Mouse (Mus musculus): ENCODE results near the gene Fbxw5. TPM values are rescaled to one million over a fixed set of nuclear protein-coding genes. Genes with fewer than 3 reads are reported as not detected.
A peak's percentile ranks its signal among the peaks of the same experiment; 100 is the strongest.

The Fbxw5 gene
- polyA plus RNA-seq (2016; fragmentation: Nextera tagmentation; extraction: Ambion mirVana): 106 and 116 TPM in 2 replicates

DNA sequence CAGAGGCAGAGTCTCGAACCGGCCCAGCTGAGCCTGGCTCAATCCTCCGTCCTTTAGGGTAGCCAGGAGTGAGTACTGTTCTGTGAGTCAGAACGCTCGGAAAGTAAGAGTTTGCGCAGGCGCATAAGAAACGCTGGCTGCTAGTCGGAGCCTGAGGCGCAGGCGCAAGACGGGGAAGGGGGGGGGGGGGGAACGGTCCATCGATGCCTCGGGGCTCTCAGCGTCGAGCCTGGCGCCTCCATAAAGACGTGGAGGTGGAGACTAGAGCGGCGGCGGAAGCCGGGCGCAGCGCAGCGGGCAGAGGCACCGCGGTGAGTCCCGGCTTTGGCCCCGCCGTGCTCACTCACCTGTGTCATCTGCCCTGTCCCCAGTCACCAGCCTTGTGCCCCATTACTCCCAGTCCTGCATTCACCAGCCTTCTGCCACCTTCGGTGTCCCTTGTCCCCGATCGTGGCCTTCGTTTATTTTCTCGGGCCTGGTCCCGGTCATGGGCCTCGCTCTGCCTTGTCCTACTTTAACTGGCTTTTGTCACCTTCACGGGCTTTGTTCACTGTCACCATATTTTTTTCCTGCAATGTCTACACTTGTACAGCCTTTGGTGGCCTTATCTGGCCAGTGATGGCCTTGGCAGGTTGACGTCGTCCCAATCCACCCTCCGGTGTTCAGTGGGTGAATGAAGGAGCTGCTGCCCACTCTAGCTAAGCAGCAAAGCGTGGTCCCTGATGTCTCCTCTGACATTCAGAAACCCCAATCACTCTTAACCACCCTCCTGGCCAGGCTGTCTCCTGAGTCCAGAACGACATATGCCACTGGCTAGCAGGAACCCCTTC is at the start of gene Fbxw5:
Gene Fbxw5, plus strand, starts transcription at position 175 of the 830 bp plus-strand sequence.
- WGBS: 2% methylated on average over 40 of the region's 44 CpGs
- ATAC-seq (ENCODE audit: low FRiP score): peak; percentile 86
- Histone ChIP-seq H3K36me3 (peaks cover 34% of the 10 kb centered on the region), H3K4me2 (replicated peaks) (peak within 1 kb of the TSS; percentile 98), H3K27me3 (no peaks in the 10 kb centered on the region), H3K9me3 (replicated peaks) (no peaks in the 10 kb centered on the region), H3K4me1 (peaks cover 18% of the 10 kb centered on the region), H3K4me3 (peak within 1 kb of the TSS; percentile 90), H3K9ac (peak within 1 kb of the TSS; percentile 85), H3K27ac (peak within 1 kb of the TSS; percentile 79)

DNA sequence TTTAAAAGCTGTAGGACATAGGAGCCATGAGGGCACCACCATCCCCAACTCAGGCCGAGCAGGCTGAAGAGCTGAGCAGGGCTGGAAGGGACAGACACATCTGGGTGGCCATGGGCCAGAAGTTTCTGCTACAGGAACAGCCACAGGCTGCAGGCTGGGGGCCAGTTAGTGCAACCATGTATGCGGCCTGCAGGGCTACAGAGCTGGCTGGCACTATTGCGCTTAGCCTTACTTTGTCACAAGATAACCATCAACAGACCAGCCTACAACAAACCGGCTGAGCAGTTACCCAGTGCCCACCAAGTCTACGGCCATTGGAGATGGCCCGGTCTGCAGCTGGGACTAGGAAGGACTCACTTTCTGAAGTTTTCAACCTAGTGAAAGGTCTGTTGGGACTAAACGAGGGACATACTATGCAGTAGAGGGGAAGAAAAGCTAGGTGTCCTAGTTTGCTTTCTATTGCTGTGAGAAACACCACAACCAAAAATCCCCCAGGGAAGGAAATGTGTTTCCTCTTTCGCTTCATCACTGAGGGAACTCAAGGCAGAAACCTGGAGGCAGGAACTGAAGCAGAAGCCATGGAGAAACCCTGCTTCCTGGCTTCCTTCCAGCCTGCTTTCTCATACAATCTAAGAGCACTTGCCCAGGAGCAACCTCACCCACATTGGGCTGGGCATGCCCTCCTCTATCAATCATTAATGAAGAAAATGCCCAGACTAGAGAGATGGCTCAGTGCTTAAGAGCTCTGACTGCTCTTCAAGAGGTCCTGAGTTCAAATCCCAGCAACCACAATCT is 49.5 kb upstream of the Fbxw5 start:
- no peaks in the 10 kb centered on the region for H3K27me3 ChIP-seq
- WGBS: 87% methylated on average over 8 of the region's 8 CpGs
- no peak overlapping the region for H3K4me3 ChIP-seq
- no peak overlapping the region for H3K4me2 ChIP-seq (replicated peaks)
- ATAC-seq (ENCODE audit: low FRiP score): no peak
- no peaks in the 10 kb centered on the region for H3K9me3 ChIP-seq (replicated peaks)
- no peak overlapping the region for H3K27ac ChIP-seq
- H3K9ac ChIP-seq: no peak overlapping the region
- no peaks in the 10 kb centered on the region for H3K4me1 ChIP-seq
- H3K36me3 ChIP-seq: peaks cover 20% of the 10 kb centered on the region

DNA sequence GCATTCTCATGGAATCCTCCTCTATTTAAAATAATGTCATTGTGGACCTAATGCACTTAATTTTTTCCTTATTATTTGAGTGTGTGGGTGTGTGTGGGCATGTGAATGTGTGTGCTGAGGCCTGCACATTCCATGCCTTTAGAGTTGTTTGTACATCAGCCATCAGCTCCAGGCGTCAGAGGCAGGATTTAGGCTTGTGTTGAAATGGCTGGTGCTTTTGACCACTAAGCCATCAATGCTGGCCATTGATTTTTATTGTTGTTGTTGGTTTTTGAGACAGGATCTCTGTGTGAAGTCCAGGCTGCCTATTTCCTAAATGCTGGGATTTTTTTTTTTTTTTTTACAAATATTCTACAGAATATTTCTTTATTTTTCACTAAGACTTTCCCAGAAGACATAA is 47.6 kb upstream of the Fbxw5 start:
- no peak overlapping the region for H3K9ac ChIP-seq
- WGBS: 51% methylated on average over 1 of the region's 1 CpGs
- no peaks in the 10 kb centered on the region for H3K4me1 ChIP-seq
- H3K4me2 ChIP-seq (replicated peaks): no peak overlapping the region
- no peak overlapping the region for H3K27ac ChIP-seq
- ATAC-seq (ENCODE audit: low FRiP score): no peak
- H3K9me3 ChIP-seq (replicated peaks): no peaks in the 10 kb centered on the region
- H3K36me3 ChIP-seq: peaks cover 7% of the 10 kb centered on the region; the same call in 1 of the 2 replicates
- H3K4me3 ChIP-seq: no peak overlapping the region
- H3K27me3 ChIP-seq: no peaks in the 10 kb centered on the region

DNA sequence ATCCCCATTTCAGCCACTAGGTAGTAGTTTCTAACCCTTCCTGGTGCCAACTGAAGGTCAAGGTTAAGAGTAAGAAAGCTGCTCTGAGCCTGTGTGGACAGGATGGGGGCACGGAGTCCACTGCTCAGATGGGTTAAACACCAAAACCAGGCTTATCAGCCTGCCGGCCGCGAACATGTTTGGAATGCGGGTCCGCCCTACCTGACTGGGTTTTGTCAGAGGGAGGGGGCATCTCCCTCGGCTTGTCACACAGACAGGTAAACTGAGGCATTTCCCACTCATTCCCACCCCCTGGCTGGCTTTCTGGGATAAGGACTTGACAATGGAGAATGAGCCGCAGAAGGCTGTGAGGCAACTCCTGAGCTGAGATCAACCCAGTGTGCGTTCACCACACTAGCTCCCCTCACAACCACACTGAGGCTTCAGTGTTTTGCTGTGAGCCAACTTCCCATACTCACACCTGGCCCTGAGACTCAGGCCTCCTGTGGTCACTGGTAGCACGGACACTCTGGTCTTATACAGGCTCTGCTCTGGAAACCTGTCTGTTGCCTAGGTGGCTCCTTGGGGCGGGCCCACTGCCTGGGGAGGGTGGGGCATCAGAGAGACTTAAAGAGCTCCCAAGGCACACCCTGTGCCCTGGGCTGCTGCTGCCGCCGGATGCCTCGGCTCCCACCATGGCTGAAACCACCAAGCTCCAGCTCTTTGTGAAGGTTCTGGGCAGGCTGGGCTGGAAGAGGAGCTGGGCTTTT is 44.2 kb upstream of the Fbxw5 start, which contains the start of gene Clic3:
Gene Clic3, plus strand, starts transcription at position 634 of the 749 bp plus-strand sequence.
- Histone ChIP-seq H3K9me3 (replicated peaks) (no peaks in the 10 kb centered on the region), H3K27me3 (no peaks in the 10 kb centered on the region), H3K4me1 (peaks cover 17% of the 10 kb centered on the region), H3K9ac (no peak within 1 kb of the TSS), H3K27ac (no peak within 1 kb of the TSS), H3K36me3 (peaks cover 18% of the 10 kb centered on the region; the same call in 1 of the 2 replicates), H3K4me2 (replicated peaks) (no peak within 1 kb of the TSS), H3K4me3 (no peak within 1 kb of the TSS)
- no peak for ATAC-seq (ENCODE audit: low FRiP score)
- 69% methylated on average over 14 of the region's 14 CpGs for WGBS

DNA sequence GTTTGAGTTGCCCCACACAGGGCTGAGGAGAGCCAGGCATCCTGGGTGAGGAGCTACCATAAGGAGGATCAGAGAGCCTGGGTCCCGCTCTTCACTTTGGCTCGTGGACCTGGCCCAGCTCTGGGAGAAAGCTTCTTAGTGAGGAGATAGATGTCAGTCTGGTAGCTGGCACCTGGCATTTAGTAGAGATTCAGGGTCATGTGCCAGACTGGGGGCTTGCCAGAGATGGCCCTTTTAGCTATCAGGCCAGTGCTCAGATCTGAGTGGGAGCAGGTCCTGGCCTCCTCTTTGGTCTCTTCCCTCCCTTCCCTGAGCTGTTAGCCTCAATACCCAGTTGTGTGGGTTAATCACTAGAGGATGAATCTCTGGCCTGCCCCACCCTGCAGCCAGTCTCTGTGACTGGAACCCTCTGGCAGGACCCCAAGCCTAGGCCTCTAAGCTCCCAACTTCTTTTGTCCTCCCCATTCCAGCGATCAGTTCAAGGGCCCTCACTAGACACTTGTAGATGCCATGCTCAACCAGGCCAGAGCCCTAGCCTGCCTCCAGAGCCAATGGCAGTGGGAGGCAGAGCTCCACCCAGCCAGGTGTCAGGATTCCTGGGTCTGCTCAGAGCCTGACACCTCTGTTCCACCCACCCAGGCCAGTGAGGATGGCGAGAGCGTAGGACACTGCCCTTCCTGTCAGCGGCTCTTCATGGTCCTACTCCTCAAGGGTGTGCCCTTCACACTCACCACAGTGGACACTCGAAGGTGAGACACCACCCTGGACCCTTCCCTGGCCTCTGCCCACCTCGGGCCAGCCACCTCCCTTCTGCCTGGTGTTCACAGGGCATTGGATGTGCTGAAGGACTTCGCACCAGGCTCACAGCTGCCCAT is 43.3 kb upstream of the Fbxw5 start:
- H3K9ac ChIP-seq: no peak overlapping the region
- peaks cover 18% of the 10 kb centered on the region; the same call in 1 of the 2 replicates for H3K36me3 ChIP-seq
- H3K27ac ChIP-seq: no peak overlapping the region
- H3K4me1 ChIP-seq: peaks cover 19% of the 10 kb centered on the region
- H3K4me2 ChIP-seq (replicated peaks): no peak overlapping the region
- ATAC-seq (ENCODE audit: low FRiP score): no peak
- H3K9me3 ChIP-seq (replicated peaks): no peaks in the 10 kb centered on the region
- no peak overlapping the region for H3K4me3 ChIP-seq
- 87% methylated on average over 9 of the region's 9 CpGs for WGBS
- H3K27me3 ChIP-seq: no peaks in the 10 kb centered on the region

DNA sequence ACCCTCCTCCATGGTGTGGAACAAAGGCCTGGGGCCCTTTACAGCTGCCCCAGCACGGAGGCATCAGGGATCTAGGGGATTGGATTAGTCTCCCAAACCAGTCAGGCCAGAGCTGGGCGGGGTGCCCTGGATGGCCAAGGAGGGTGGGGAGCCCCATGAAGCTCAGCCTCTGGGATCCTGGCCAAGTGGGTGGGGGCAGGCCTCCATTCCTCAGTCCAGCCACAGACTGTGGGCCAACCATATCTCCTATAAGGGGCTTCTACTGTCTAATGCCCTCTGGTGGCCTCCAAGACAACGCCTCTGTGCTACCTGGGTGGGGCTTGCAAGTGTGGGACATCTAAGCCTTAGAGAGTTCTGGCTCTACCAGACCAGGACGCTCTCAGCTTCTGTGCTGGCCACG is 41.6 kb upstream of the Fbxw5 start:
- Histone ChIP-seq H3K4me3 (no peak overlapping the region), H3K9ac (no peak overlapping the region), H3K4me2 (replicated peaks) (no peak overlapping the region), H3K36me3 (peaks cover 18% of the 10 kb centered on the region; the same call in 1 of the 2 replicates), H3K27me3 (no peaks in the 10 kb centered on the region), H3K4me1 (peaks cover 19% of the 10 kb centered on the region), H3K27ac (no peak overlapping the region), H3K9me3 (replicated peaks) (no peaks in the 10 kb centered on the region)
- no peak for ATAC-seq (ENCODE audit: low FRiP score)
- 82% methylated on average over 5 of the region's 5 CpGs for whole genome bisulfite sequencing

DNA sequence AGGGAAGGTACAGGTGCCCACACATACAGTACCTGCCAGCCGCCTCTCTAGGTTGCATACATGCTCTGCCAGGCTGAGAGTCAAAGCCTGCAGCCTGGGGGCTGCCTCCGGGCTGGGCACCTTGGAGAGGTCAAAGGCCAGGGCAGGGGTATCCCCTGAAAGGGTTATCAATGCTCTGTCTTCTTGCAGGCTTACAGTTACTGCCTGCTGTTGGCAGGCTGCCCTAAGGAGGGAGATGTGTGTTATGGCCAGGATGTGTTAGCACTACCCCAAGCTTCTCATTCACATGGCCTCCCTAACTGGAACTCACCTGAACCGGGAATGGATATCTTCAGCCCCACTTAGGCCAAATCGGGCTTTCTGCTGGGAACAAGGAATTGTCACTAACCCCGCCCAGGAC is 40.4 kb upstream of the Fbxw5 start:
- Histone ChIP-seq H3K4me1 (peaks cover 19% of the 10 kb centered on the region), H3K27me3 (no peaks in the 10 kb centered on the region), H3K4me2 (replicated peaks) (peak overlapping the region; percentile 80), H3K9ac (peak overlapping the region; percentile 81), H3K9me3 (replicated peaks) (no peaks in the 10 kb centered on the region), H3K36me3 (peaks cover 18% of the 10 kb centered on the region; the same call in 1 of the 2 replicates), H3K27ac (peak overlapping the region; percentile 94), H3K4me3 (peak overlapping the region; percentile 63)
- WGBS: 37% methylated on average over 5 of the region's 5 CpGs
- ATAC-seq (ENCODE audit: low FRiP score): peak; percentile 29

DNA sequence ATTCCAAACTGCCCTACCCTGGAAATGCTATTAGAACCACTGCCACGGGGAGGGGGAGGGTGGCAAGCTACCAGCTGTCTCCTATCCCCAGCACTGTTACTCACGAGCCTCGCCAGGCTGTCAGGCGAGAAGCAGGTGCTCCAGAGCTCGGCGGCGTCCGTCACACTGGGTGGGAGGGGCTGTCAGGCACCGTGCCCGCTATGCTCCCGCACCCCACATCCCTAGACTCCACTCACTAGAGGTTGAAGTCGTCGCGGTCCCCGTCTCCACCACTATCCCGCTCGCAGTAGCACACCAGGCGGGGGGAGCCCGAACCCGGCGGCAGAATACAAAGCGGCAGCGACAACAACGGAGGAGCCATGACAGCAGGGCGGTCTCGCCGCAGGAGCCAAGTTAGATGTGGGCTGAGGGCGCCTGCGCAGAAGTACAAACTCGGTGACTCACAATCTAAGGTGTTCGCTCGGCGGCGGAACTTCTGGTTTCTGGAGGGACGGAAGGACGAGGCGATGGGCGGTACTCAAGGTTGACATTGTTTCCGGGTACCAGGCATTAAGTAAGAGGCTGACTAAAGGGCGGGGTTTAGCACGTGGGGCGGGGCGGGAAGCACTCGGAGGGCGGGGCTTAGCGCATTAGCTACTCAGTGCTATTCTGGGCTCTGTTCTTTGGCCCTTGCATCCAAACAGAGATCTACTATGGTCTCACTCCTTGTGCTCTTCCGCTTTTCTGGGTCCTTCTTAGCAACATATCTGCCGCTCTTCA is 39.8 kb upstream of the Fbxw5 start, which contains the start of gene Paxx:
Gene Paxx, minus strand, starts transcription at position 544 of the 759 bp plus-strand sequence.
- H3K9me3 ChIP-seq (replicated peaks): no peaks in the 10 kb centered on the region
- WGBS: 1% methylated on average over 48 of the region's 48 CpGs
- peak within 1 kb of the TSS; percentile 80 for H3K4me2 ChIP-seq (replicated peaks)
- H3K4me1 ChIP-seq: peaks cover 22% of the 10 kb centered on the region
- no peaks in the 10 kb centered on the region for H3K27me3 ChIP-seq
- peak within 1 kb of the TSS; percentile 81 for H3K9ac ChIP-seq
- H3K27ac ChIP-seq: peak within 1 kb of the TSS; percentile 94
- peaks cover 18% of the 10 kb centered on the region; the same call in 1 of the 2 replicates for H3K36me3 ChIP-seq
- H3K4me3 ChIP-seq: peak within 1 kb of the TSS; percentile 63
- ATAC-seq (ENCODE audit: low FRiP score): peak; percentile 90

DNA sequence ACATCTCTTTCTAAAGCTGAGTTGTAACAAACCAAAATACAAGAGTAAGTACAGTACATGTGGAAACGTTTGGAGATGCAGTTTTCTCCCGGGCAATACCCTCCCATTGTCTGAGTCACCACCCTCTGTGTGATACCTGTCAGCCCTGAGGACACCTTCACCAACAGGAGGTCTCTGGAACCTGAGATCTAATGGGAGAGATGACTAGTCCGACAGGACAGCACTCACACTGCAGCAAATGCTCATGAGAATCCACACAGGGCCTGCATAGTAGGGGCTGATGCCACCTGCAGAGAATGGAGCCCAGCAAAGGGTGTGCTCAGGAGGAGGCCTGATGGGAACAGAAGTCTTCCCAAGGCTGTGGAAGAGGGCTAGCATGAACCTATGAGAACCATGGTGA is 39.1 kb upstream of the Fbxw5 start:
- peak overlapping the region; percentile 80 for H3K4me2 ChIP-seq (replicated peaks)
- peaks cover 24% of the 10 kb centered on the region for H3K4me1 ChIP-seq
- peak overlapping the region; percentile 81 for H3K9ac ChIP-seq
- no peaks in the 10 kb centered on the region for H3K27me3 ChIP-seq
- WGBS: 22% methylated on average over 3 of the region's 3 CpGs
- H3K36me3 ChIP-seq: peaks cover 18% of the 10 kb centered on the region; the same call in 1 of the 2 replicates
- peak overlapping the region; percentile 94 for H3K27ac ChIP-seq
- ATAC-seq (ENCODE audit: low FRiP score): peak; percentile 12
- no peaks in the 10 kb centered on the region for H3K9me3 ChIP-seq (replicated peaks)
- H3K4me3 ChIP-seq: peak overlapping the region; percentile 63

DNA sequence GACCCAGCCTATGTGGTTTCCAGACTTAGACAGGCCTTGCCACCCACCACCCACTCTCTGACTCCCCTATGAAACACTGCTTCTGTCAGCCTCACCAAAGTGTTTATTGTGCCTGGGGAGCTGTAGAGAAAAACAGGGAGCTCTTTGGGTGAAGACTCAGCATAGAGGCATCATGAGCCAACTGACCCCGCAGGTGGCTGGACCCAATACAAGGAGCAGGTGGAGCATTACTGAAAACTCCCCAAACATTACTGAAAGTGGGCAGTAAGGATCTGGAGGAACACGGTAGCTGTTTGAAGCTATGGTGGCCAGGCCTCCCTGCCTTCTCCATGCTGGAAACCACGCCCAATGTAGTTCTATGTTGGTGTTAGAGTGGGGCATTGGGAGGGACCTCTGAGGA is 36.9 kb upstream of the Fbxw5 start:
- H3K9me3 ChIP-seq (replicated peaks): no peaks in the 10 kb centered on the region
- ATAC-seq (ENCODE audit: low FRiP score): no peak
- H3K4me2 ChIP-seq (replicated peaks): no peak overlapping the region
- 0 out of 2 replicates have a peak, but pooled peaks cover 7% of the 10 kb centered on the region for H3K36me3 ChIP-seq
- H3K4me3 ChIP-seq: no peak overlapping the region
- H3K27ac ChIP-seq: no peak overlapping the region
- H3K27me3 ChIP-seq: no peaks in the 10 kb centered on the region
- H3K9ac ChIP-seq: no peak overlapping the region
- H3K4me1 ChIP-seq: peaks cover 24% of the 10 kb centered on the region
- 81% methylated on average over 3 of the region's 3 CpGs for WGBS
